In genomic region chr14:55478651-55479599, GRCm38 (mm10) we compare ENCODE assay signal across 8 mouse cellular contexts. TPM values are rescaled to one million over a fixed set of nuclear protein-coding genes. Genes with fewer than 3 reads are reported as not detected.
DNase-seq lines count a peak whose midpoint lies in the region; ATAC-seq and TF ChIP-seq lines count a peak whose summit lies in the region.

Dhrs4 (plus strand) TSS chr14:55478758.

- no peaks in the 10 kb centered on the region for H3K79me2 ChIP-seq in macrophage (ENCODE audit: inconsistent target)

- H3K4me1 ChIP-seq in hindbrain, embryonic 16.5 days (ENCODE audit: control insufficient read depth, insufficient read depth, low read depth, low read length): no peaks in the 10 kb centered on the region

- peak; percentile 68 for DNase-seq in WW6 (ENCODE audit: low read depth, low spot score)
- peak; percentile 78 to 82 for DNase-seq in cerebellum, postnatal 36 days
- peak; percentile 81 for DNase-seq in gastrocnemius, adult 2 months
- peak; percentile 67 to 75 for DNase-seq in left cerebral cortex, adult 18-20 months (ENCODE audit: low spot score in 2 of 2)
- DNase-seq in retina, postnatal 7 days (ENCODE audit: low read depth, low spot score): peak; percentile 70
- peak; percentile 69 for DNase-seq in urinary bladder, adult 2 months (ENCODE audit: low spot score)

- H3K27ac ChIP-seq in gastrocnemius, adult 2 months: peak within 1 kb of the TSS; percentile 93
- peak within 1 kb of the TSS; percentile 49; the same call in 1 of the 2 replicates for H3K27ac ChIP-seq in hindbrain, embryonic 16.5 days (ENCODE audit: low read depth, low read length)
- H3K27ac ChIP-seq in macrophage: peak within 1 kb of the TSS; percentile 64

- peak within 1 kb of the TSS; percentile 71 for H3K4me2 ChIP-seq in hindbrain, embryonic 16.5 days (ENCODE audit: low read length)

- no peaks in the 10 kb centered on the region for H3K9me3 ChIP-seq in hindbrain, embryonic 16.5 days (ENCODE audit: control insufficient read depth, low read length)

- peak; percentile 95 for ATAC-seq in hindbrain, embryonic 16.5 days

- peak within 1 kb of the TSS; percentile 76 for H3K9ac ChIP-seq in hindbrain, embryonic 16.5 days (ENCODE audit: low read depth, low read length)

- WGBS in hindbrain, embryonic 16.5 days: under 1% methylated on average over 38 of the region's 38 CpGs
- 2% methylated on average over 38 of the region's 38 CpGs for WGBS in macrophage (ENCODE audit: missing documents)

- peak within 1 kb of the TSS; percentile 94 for H3K4me3 ChIP-seq in gastrocnemius, adult 2 months
- H3K4me3 ChIP-seq in hindbrain, embryonic 16.5 days (ENCODE audit: low read length): peak within 1 kb of the TSS; percentile 56
- H3K4me3 ChIP-seq in macrophage (ENCODE audit: inconsistent target): peak within 1 kb of the TSS; percentile 84

- H3K36me3 ChIP-seq in hindbrain, embryonic 16.5 days (ENCODE audit: control insufficient read depth, insufficient read depth, low read length): no peaks in the 10 kb centered on the region
- no peaks in the 10 kb centered on the region for H3K36me3 ChIP-seq in macrophage (ENCODE audit: inconsistent target)

- intact Hi-C loops in gastrocnemius, adult 2 months (cut with DNase I): no loop called here

- no peaks in the 10 kb centered on the region for H3K27me3 ChIP-seq in hindbrain, embryonic 16.5 days (replicated peaks; ENCODE audit: control insufficient read depth, insufficient read depth, low read length)

- TF ChIP-seq CTCF in gastrocnemius, adult 2 months (IDR thresholded peaks at IDR 0.05): peak; percentile 75

RNA-seq across cellular contexts. Expression of gene Dhrs4, which starts in this region (rescaled TPM):
- 10 to 100 TPM; 28.4 to 68.7 TPM for total RNA-seq in gastrocnemius, adult 2 months (2021)
- polyA plus RNA-seq in hindbrain, embryonic 16.5 days (2015; fragmentation: Nextera tagmentation; extraction: Ambion mirVana): 28.6 and 29.5 TPM in 2 replicates
- total RNA-seq in left cerebral cortex, adult 18-20 months (2021): 10 to 100 TPM; 19.0 to 19.2 TPM
- 10 to 100 TPM in 14 of 26 experiments, 1 to 10 TPM in 12; 3.4 to 34.4 (median 11.1) TPM for total RNA-seq in macrophage (2018; cell fraction: chromatin; rRNA removed)
- total RNA-seq in macrophage (2018; cell fraction: cytosol; rRNA removed): 10 to 100 TPM; 12.4 to 30.3 (median 17.9) TPM
- 10 to 100 TPM in 10 of 26 experiments, 1 to 10 TPM in 16; 3.5 to 21.3 (median 9.2) TPM for total RNA-seq in macrophage (2018; cell fraction: nucleus; rRNA removed)
- polyA plus RNA-seq in macrophage (2018): 25.0 to 28.5 TPM (median 26.3 TPM) in 3 replicates
- 38.9 and 44.7 TPM in 2 replicates for polyA plus RNA-seq in urinary bladder, adult 2 months (2012; rRNA removed)

Comparison
In these comparisons a context has a peak if more than half of its experiments do, and no peak if none do; other contexts are left out.
1. Peak in every context shown above with its lines: DNase-seq, ATAC-seq, H3K4me3 ChIP-seq and H3K27ac ChIP-seq.